Mouse (Mus musculus) intestine, embryonic 16.5 days (tissue): Measurements from ENCODE around the gene Gcnt2. TPM values are rescaled to one million over a fixed set of nuclear protein-coding genes. Genes with fewer than 3 reads are reported as not detected.

ENCODE experiments used
- ATAC-seq: fragments of 200-750 bp; cut with Nextera tagmentation; 2 replicates; pipeline ENCODE4 v1.8.0; 2017; ENCODE audit warnings: moderate TSS enrichment, moderate library complexity
- H3K27ac ChIP-seq: fragments of 300-500 bp; sonication (generic); 2 replicates; pipeline ENCODE4 v1.5.1; 2014; ENCODE audit warnings: mild to moderate bottlenecking, low read length
- H3K27me3 ChIP-seq: fragments of 300-500 bp; sonication (generic); replicated peaks from 2 replicates; pipeline ENCODE4 v1.6.1; 2014; ENCODE audit warnings: low read length, control low read depth, mixed read lengths; ENCODE audit not compliant: control insufficient read depth, insufficient read depth
- H3K36me3 ChIP-seq: fragments of 300-500 bp; sonication (generic); 2 replicates; pipeline ENCODE4 v1.6.1; 2014; ENCODE audit warnings: low read length, control low read depth; ENCODE audit not compliant: control insufficient read depth, insufficient read depth
- H3K4me1 ChIP-seq: fragments of 300-500 bp; sonication (generic); 2 replicates; pipeline ENCODE4 v1.6.1; 2014; ENCODE audit warnings: low read length, control low read depth, mixed read lengths; ENCODE audit not compliant: control insufficient read depth, insufficient read depth
- H3K4me2 ChIP-seq: fragments of 300-500 bp; sonication (generic); 2 replicates; pipeline ENCODE4 v1.6.1; 2014; ENCODE audit warnings: low read depth, low read length, control low read depth
- H3K4me3 ChIP-seq: fragments of 300-500 bp; sonication (generic); 2 replicates; pipeline ENCODE4 v1.5.1; 2014; ENCODE audit warnings: mild to moderate bottlenecking, low read length
- H3K9ac ChIP-seq: fragments of 300-500 bp; sonication (generic); 2 replicates; pipeline ENCODE4 v1.6.1; 2014; ENCODE audit warnings: low read depth, low read length
- H3K9me3 ChIP-seq: fragments of 300-500 bp; sonication (generic); 2 replicates; pipeline ENCODE4 v1.6.1; 2016; ENCODE audit warnings: low read length, control low read depth; ENCODE audit not compliant: control insufficient read depth
- WGBS: fragments of 180-500 bp; shearing (Covaris S2); extraction: QIAGEN DNeasy Blood & Tissue Kit; methylation state at CpG from one replicate; pipeline ENCODE4 v1.1.7; 2014; 5-methylcytosine and 5-hydroxymethylcytosine counted together
- polyA plus RNA-seq: library from polyadenylated mRNA; unstranded; fragments of >200 nt; fragmentation: Nextera tagmentation; extraction: Ambion mirVana; gene quantifications from 2 replicates; pipeline ENCODE4 v1.2.1, GENCODE M21; 2015

Gcnt2 gene
- polyA plus RNA-seq, 1 experiment from 2014 or later: 14.5 TPM

- Histone ChIP-seq H3K27ac (peak overlapping the region; percentile 88), H3K9ac (peak overlapping the region; percentile 62), H3K27me3 (no peaks in the 10 kb centered on the region), H3K4me2 (peak overlapping the region; percentile 47), H3K4me1 (peaks cover 16% of the 10 kb centered on the region), H3K9me3 (no peaks in the 10 kb centered on the region), H3K4me3 (peak overlapping the region; percentile 52), H3K36me3 (no peaks in the 10 kb centered on the region)
- no peak for ATAC-seq
- 53% methylated on average over 8 of the region's 8 CpGs for WGBS
Observed at GRCm38 (mm10) chr13:40859225-40859624, 329 bp upstream of the Gcnt2 start.

DNA sequence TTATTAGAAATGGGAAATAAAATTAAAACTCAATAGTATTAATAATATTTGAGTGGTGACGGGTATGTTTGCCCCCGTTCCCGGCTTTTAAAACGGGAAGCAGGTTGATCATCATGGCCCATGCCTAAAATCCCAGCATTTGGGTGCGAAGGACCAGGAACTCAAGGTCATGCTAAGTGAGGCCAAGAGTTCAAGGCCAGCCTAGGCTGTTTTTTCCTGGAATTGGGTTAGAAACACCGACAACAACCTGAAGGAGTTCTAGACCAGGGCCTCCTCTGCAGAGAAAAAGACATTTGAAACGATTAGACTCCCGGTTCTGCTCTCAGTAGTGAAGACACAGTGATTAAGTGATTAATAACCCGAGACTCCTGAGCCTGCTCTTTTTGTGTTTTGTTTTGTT lies 3.5 kb downstream of the Gcnt2 start:
- ATAC-seq: no peak
- no peak overlapping the region for H3K27ac ChIP-seq
- H3K4me3 ChIP-seq: no peak overlapping the region
- peaks cover 13% of the 10 kb centered on the region; the same call in 1 of the 2 replicates for H3K4me1 ChIP-seq
- H3K9ac ChIP-seq: no peak overlapping the region
- H3K27me3 ChIP-seq: no peaks in the 10 kb centered on the region
- no peaks in the 10 kb centered on the region for H3K36me3 ChIP-seq
- H3K9me3 ChIP-seq: no peaks in the 10 kb centered on the region
- 85% methylated on average over 9 of the region's 9 CpGs for WGBS
- no peak overlapping the region for H3K4me2 ChIP-seq

- peak; percentile 82 for ATAC-seq
- Histone ChIP-seq H3K27ac (peak overlapping the region; percentile 50), H3K4me1 (peaks cover 16% of the 10 kb centered on the region), H3K27me3 (no peaks in the 10 kb centered on the region), H3K9ac (no peak overlapping the region), H3K9me3 (no peaks in the 10 kb centered on the region), H3K36me3 (peaks cover 4% of the 10 kb centered on the region), H3K4me3 (no peak overlapping the region), H3K4me2 (peak overlapping the region; percentile 12; the same call in 1 of the 2 replicates)
- 14% methylated on average over 16 of the region's 16 CpGs for WGBS
Observed at GRCm38 (mm10) chr13:40868844-40869587, 9.5 kb downstream of the Gcnt2 start.

DNA sequence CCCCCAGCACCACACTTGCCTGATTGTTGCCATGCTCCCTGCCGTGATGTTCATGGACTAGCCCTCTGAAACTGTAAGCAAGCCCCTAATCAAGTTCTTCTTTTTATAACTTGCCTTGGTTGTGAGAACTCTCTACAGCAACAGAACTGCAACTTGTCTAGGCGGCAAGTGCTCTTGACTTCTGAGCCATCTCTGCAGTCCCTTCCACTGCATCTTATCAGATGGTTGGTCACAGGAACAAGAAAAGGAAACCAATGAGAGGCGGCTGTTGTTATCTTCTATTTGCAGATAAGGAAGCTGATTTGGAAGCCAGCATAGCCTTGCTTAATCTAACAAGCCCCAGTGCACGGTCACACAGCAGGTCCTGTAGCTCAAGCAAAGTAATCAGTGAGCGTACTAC lies 14.5 kb downstream of the Gcnt2 start:
- Histone ChIP-seq H3K4me3 (no peak overlapping the region), H3K36me3 (peaks cover 4% of the 10 kb centered on the region), H3K9me3 (no peaks in the 10 kb centered on the region), H3K9ac (no peak overlapping the region), H3K4me2 (no peak overlapping the region), H3K4me1 (peaks cover 8% of the 10 kb centered on the region), H3K27ac (no peak overlapping the region), H3K27me3 (no peaks in the 10 kb centered on the region)
- ATAC-seq: no peak
- WGBS: 59% methylated on average over 5 of the region's 5 CpGs

DNA sequence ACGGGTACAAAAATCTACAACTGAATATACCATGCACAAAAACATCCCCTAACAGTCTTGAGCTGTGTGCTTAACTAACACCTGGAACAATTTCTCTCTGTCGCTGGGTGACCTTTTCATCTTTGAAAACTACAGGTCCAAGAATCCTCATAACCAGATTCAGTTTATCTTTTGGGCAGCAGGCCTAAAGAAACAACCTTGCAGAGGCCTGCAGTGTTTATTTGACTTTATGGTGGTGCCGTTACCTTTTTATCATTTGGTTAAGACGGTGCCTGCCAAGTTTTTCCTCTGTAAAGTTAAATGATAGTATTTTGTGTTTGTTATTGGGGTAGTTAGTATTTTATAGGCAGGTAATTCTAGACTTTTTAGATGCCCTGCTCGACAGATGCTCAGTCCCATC lies 15.9 kb downstream of the Gcnt2 start:
- no peak overlapping the region for H3K9ac ChIP-seq
- no peak overlapping the region for H3K4me3 ChIP-seq
- no peak for ATAC-seq
- no peak overlapping the region for H3K27ac ChIP-seq
- no peaks in the 10 kb centered on the region for H3K9me3 ChIP-seq
- peaks cover 4% of the 10 kb centered on the region for H3K36me3 ChIP-seq
- H3K4me2 ChIP-seq: no peak overlapping the region
- 44% methylated on average over 5 of the region's 5 CpGs for WGBS
- peaks cover 4% of the 10 kb centered on the region for H3K4me1 ChIP-seq
- H3K27me3 ChIP-seq: no peaks in the 10 kb centered on the region

GRCm38 (mm10) chr13:40877589-40877988 lies 18.0 kb downstream of the Gcnt2 start:
- no peaks in the 10 kb centered on the region for H3K27me3 ChIP-seq
- no peak overlapping the region for H3K27ac ChIP-seq
- peaks cover 4% of the 10 kb centered on the region for H3K36me3 ChIP-seq
- H3K4me1 ChIP-seq: peaks cover 4% of the 10 kb centered on the region
- WGBS: 84% methylated on average over 4 of the region's 4 CpGs
- H3K9ac ChIP-seq: no peak overlapping the region
- H3K4me2 ChIP-seq: no peak overlapping the region
- no peak for ATAC-seq
- H3K4me3 ChIP-seq: no peak overlapping the region
- H3K9me3 ChIP-seq: no peaks in the 10 kb centered on the region

GRCm38 (mm10) chr13:40880557-40880956 lies 21.0 kb downstream of the Gcnt2 start:
- no peaks in the 10 kb centered on the region for H3K36me3 ChIP-seq
- no peaks in the 10 kb centered on the region for H3K9me3 ChIP-seq
- no peak overlapping the region for H3K9ac ChIP-seq
- no peak overlapping the region for H3K27ac ChIP-seq
- no peaks in the 10 kb centered on the region for H3K27me3 ChIP-seq
- H3K4me2 ChIP-seq: no peak overlapping the region
- 77% methylated on average over 8 of the region's 8 CpGs for whole genome bisulfite sequencing
- ATAC-seq: no peak
- no peak overlapping the region for H3K4me3 ChIP-seq
- H3K4me1 ChIP-seq: no peaks in the 10 kb centered on the region

DNA sequence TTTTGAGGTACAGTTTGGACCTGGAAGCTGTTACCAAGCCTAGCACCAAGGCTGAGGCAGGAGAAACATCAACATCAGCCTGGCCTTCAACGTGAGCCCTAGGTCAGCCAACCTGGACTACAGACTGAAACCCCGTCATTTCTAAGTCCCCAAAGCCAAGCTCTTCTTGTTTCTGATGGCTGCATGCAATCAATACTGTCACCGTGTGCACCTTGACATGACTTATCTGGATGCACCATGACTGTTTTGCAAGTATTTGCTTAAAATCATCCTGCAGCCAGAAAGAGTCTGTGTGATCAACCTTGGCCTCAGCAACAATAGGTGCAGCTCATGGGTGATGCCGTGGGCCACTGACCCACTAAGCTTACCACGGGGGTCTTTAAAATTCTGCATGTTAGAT lies 23.1 kb downstream of the Gcnt2 start:
- H3K4me3 ChIP-seq: no peak overlapping the region
- ATAC-seq: no peak
- H3K4me2 ChIP-seq: no peak overlapping the region
- no peaks in the 10 kb centered on the region for H3K27me3 ChIP-seq
- H3K9ac ChIP-seq: no peak overlapping the region
- no peaks in the 10 kb centered on the region for H3K9me3 ChIP-seq
- 85% methylated on average over 5 of the region's 5 CpGs for WGBS
- H3K36me3 ChIP-seq: no peaks in the 10 kb centered on the region
- peaks cover 8% of the 10 kb centered on the region; the same call in 1 of the 2 replicates for H3K4me1 ChIP-seq
- no peak overlapping the region for H3K27ac ChIP-seq

DNA sequence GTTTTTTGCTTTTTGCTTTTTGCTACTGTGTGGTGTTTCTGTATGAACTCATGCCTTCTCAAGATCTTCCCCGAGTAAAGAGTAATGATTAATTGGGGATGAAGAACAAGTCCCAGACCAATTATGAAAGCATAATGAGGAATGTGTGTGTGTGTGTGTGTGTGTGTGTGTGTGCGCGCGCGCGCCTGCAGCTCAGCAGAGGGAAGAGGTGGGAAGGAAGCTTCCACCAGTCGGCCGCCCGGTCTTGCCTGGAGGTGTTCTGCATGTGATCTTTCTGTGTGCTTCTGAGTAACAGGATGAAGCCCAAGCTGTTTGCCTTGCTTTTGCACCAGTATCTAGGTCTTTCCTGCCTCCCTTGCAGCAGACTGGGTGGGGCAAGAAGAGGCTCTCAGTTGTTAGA lies 24.3 kb downstream of the Gcnt2 start:
- 82% methylated on average over 9 of the region's 9 CpGs for whole genome bisulfite sequencing
- H3K9me3 ChIP-seq: no peaks in the 10 kb centered on the region
- H3K4me2 ChIP-seq: no peak overlapping the region
- H3K4me3 ChIP-seq: no peak overlapping the region
- ATAC-seq: no peak
- no peaks in the 10 kb centered on the region for H3K36me3 ChIP-seq
- peaks cover 8% of the 10 kb centered on the region; the same call in 1 of the 2 replicates for H3K4me1 ChIP-seq
- H3K9ac ChIP-seq: no peak overlapping the region
- H3K27me3 ChIP-seq: no peaks in the 10 kb centered on the region
- H3K27ac ChIP-seq: no peak overlapping the region

DNA sequence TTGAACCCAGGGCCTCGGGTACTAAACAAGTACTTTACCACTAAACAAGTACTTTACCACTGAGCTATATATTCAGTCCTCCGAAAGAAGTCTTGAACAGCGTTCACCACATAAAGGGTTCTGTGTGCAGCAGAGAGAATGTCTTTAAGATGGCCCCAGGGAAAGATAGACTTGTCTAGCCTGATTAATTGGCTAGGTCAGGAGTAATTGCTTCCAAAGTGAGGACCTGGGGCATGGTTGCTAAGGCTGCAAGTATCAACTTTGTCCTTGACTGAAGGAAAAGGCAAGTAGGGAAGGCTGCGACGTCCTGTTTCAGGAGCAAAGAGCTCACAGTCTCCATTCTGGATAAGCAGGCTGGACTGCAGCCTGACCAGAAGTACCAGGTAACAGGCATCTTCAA lies 25.3 kb downstream of the Gcnt2 start:
- H3K4me2 ChIP-seq: no peak overlapping the region
- WGBS: 71% methylated on average over 5 of the region's 5 CpGs
- no peak overlapping the region for H3K9ac ChIP-seq
- H3K4me3 ChIP-seq: no peak overlapping the region
- no peaks in the 10 kb centered on the region for H3K36me3 ChIP-seq
- H3K27ac ChIP-seq: no peak overlapping the region
- H3K9me3 ChIP-seq: no peaks in the 10 kb centered on the region
- H3K27me3 ChIP-seq: no peaks in the 10 kb centered on the region
- ATAC-seq: no peak
- H3K4me1 ChIP-seq: peaks cover 8% of the 10 kb centered on the region; the same call in 1 of the 2 replicates
